Mouse (Mus musculus): ENCODE data around the gene Cyp2d11. TPM values are rescaled to one million over a fixed set of nuclear protein-coding genes. Genes with fewer than 3 reads are reported as not detected.

The Cyp2d11 gene
- not detected in 2 replicates for polyA plus RNA-seq (2021; fragmentation: Nextera tagmentation)
- long read RNA-seq, experiment 1: 0 reads
- long read RNA-seq, experiment 2: 0 reads

DNA sequence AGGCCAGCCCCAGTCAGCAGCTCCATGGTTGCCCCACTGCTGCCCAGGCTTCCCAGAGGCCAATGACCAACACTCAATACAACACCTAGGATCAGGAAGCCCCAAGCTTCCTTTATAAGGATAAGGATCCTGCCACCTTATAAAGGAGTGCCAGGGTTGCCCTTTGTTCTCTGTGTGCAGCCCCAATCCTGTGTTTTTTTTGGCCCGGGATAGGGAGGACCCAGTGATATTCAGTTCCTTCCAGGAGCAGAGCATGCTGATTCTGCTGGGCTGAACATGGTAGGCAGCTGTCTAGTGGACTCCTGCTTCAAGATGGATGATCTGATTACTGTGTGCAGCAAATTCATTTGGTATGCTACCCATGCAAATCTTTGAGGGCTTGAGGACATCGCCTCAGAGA lies at the start of gene Cyp2d11:
Gene Cyp2d11, minus strand, starts transcription at position 101 of the 400 bp plus-strand sequence.

DNA sequence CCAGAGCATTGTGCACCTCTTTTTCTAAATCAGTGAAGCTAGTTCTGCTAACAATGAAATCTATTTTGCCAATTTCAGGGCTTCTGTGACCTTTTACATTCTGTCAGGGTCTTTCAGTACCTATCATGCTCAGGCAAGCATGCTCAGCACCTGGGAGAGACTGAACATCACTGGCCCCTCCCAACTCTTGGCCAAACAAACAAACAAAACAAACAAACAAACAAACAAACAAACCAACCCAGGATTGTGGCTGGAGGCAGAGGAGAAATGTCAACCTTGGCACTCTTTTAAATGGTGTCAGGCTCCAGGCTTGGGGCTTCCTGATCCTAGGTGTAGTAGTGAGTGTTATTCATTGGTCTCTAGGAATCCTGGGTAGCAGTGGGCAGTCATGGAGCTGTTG lies 39.3 kb upstream of the Cyp2d11 start, which contains the start of gene Cyp2d9:
Gene Cyp2d9, plus strand, starts transcription at position 301 of the 400 bp plus-strand sequence.

DNA sequence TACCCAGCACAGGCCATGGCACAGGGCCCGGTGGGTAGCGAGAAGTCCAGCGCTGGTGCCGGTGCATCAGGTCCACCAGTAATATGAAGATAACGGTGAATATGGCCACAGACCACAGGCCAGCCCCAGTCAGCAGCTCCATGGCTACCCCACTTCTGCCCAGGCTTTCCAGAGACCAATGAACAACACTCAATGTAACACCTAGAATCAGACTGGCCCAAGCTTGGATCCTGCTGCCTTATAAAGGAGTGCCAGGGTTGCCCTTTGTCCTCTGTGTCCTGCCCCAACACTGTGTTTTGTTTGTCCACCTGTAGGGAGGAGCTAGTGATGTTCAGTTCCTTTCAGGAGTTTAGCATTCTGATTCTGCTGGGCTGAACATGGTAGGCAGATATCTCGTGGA lies 13.2 kb upstream of the Cyp2d11 start, which contains the start of gene Cyp2d10:
Gene Cyp2d10, minus strand, starts transcription at position 215 of the 400 bp plus-strand sequence.

GRCm38 (mm10) chr15:82379871-82380713 lies 13.7 kb downstream of the Cyp2d11 start, which contains the start of gene Cyp2d22:
TSS of gene Cyp2d22 (minus strand) at chr15:82380260.

DNA sequence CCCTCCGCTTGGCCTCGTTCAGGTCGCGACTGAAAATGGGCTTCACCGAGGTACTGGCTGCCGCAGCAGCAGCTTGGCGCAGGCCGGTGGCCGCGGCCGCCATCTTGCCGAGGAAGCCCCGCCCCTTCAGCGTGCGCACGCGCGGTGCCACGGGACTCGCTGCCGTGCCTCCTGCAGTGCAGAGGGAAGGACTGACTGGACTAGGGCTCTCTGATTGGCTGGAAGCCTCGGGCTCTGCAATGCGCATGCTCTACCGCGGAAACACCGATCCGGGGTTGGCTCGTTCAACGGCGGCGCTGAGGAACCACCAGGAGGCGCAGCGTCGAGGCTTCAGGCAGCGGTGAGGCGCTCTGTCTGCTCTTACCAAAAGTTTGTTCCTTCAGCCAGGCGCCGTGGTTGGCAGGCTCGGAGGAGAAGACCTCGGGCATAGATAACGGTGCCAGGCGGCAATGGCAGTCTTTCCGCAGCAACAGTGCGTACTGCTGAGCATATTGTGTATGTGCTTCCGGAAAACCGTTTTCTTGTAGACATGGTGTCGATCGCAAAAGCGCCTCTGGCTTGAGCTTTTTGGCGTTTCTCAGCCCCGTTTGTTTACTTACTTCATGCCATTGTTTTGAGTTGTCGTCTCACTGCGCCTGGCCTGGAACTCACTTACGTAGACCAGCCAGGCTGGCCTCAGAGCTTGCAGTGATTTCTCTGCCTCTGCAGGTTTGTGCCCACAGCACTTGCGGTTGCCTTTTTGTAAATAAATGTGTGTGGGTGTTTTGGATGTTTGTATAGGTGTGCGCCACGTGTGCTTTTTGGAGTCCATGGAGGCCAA lies 39.5 kb downstream of the Cyp2d11 start, which contains the start of gene Ndufa6:
Gene Ndufa6, minus strand, starts transcription at position 197 of the 820 bp plus-strand sequence.

Small RNAs within 50 kb of the gene (microRNA-seq; reads per million reads assigned to microRNA genes)
- gene Gm25990: not detected
- not detected for gene Gm27331
- gene Mir7684: not detected

Other genes starting within 250 kb of the Cyp2d11 start
- 50.4 and 52.5 TPM in 2 replicates for gene Srebf2, start 246.8 kb downstream of the Cyp2d11 start, polyA plus RNA-seq (2021; fragmentation: Nextera tagmentation)
- gene Shisa8, start 181.2 kb downstream of the Cyp2d11 start, polyA plus RNA-seq (2021; fragmentation: Nextera tagmentation): 0.77 and 0.94 TPM in 2 replicates
- 0.36 and 0.52 TPM in 2 replicates for gene Tnfrsf13c, start 169.7 kb downstream of the Cyp2d11 start, polyA plus RNA-seq (2021; fragmentation: Nextera tagmentation)
- gene Cenpm, start 149.3 kb downstream of the Cyp2d11 start, polyA plus RNA-seq (2021; fragmentation: Nextera tagmentation): 16.3 and 17.6 TPM in 2 replicates
- gene 1500009C09Rik, start 141.6 kb downstream of the Cyp2d11 start, polyA plus RNA-seq (2021; fragmentation: Nextera tagmentation): 24.5 and 34.8 TPM in 2 replicates
- 85.2 and 107 TPM in 2 replicates for gene Sept3, start 119.1 kb downstream of the Cyp2d11 start, polyA plus RNA-seq (2021; fragmentation: Nextera tagmentation)
- gene Wbp2nl, start 95.1 kb downstream of the Cyp2d11 start, polyA plus RNA-seq (2021; fragmentation: Nextera tagmentation): not detected in 2 replicates
- 32.4 and 37.4 TPM in 2 replicates for gene Naga, start 55.1 kb downstream of the Cyp2d11 start, polyA plus RNA-seq (2021; fragmentation: Nextera tagmentation)
- 0.64 and 0.84 TPM in 2 replicates for gene Pheta2, start 55.1 kb downstream of the Cyp2d11 start, polyA plus RNA-seq (2021; fragmentation: Nextera tagmentation)
- gene Smdt1, start 55.1 kb downstream of the Cyp2d11 start, polyA plus RNA-seq (2021; fragmentation: Nextera tagmentation): 902 and 958 TPM in 2 replicates
- 900 and 946 TPM in 2 replicates for gene Ndufa6, start 39.7 kb downstream of the Cyp2d11 start, polyA plus RNA-seq (2021; fragmentation: Nextera tagmentation)
- gene Cyp2d22, start 13.8 kb downstream of the Cyp2d11 start, polyA plus RNA-seq (2021; fragmentation: Nextera tagmentation): 17.5 and 27.3 TPM in 2 replicates
- gene Cyp2d10, start 13.2 kb upstream of the Cyp2d11 start, polyA plus RNA-seq (2021; fragmentation: Nextera tagmentation): not detected in 2 replicates
- gene Cyp2d9, start 39.4 kb upstream of the Cyp2d11 start, polyA plus RNA-seq (2021; fragmentation: Nextera tagmentation): not detected in 2 replicates
- not detected in 2 replicates for gene Cyp2d12, start 161.1 kb upstream of the Cyp2d11 start, polyA plus RNA-seq (2021; fragmentation: Nextera tagmentation)
- not detected in 2 replicates for gene Cyp2d34, start 226.9 kb upstream of the Cyp2d11 start, polyA plus RNA-seq (2021; fragmentation: Nextera tagmentation)